18 mouse cellular contexts compared by ENCODE assay signal in genomic region chr2:147205076-147205615, GRCm38 (mm10). TPM values are rescaled to one million over a fixed set of nuclear protein-coding genes. Genes with fewer than 3 reads are reported as not detected.
DNase-seq lines count a peak whose midpoint lies in the region; ATAC-seq and TF ChIP-seq lines count a peak whose summit lies in the region.
"Had no signal": no experiment of that assay in that cellular context is flagged by ENCODE, and none has a peak within 500 bp of the region (broad histone marks: within the 10 kb centered on the region; RNA-seq: fewer than 3 reads in every experiment).

No protein-coding gene starts in this region.

- peaks cover 18% of the 10 kb centered on the region; the same call in 1 of the 2 replicates for H3K27me3 ChIP-seq in forebrain, postnatal 0 days (ENCODE audit: insufficient read depth, low read length)
- H3K27me3 ChIP-seq in forebrain, embryonic 10.5 days (ENCODE audit: poor library complexity, severe bottlenecking) = peaks cover 20% of the 10 kb centered on the region

- H3K27ac ChIP-seq in forebrain, postnatal 0 days (ENCODE audit: low read depth, low read length) = no peak overlapping the region
- H3K27ac ChIP-seq in forebrain, embryonic 10.5 days = no peak overlapping the region
- H3K27ac ChIP-seq in layer of hippocampus, adult 2 months = no peak overlapping the region
- H3K27ac ChIP-seq: lung, embryonic 15.5 days had no signal

- no peak for ATAC-seq in forebrain, postnatal 0 days
- no peak for ATAC-seq in activated CD4-positive, CD25-positive, alpha-beta regulatory T cell, adult 4 months

- H3K4me1 ChIP-seq in forebrain, postnatal 0 days (ENCODE audit: insufficient read depth) = no peaks in the 10 kb centered on the region
- no peaks in the 10 kb centered on the region for H3K4me1 ChIP-seq in forebrain, embryonic 10.5 days
- H3K4me1 ChIP-seq: lung, embryonic 15.5 days; megakaryocyte, embryonic 14.5 days had no signal

- peak; percentile 25 for DNase-seq in forebrain, postnatal 0 days
- DNase-seq in forebrain, embryonic 10.5 days (ENCODE audit: extremely low spot score, low spot score) = no peak
- DNase-seq in layer of hippocampus, adult 2 months (ENCODE audit: low spot score in 2 of 2) = no peak
- DNase-seq in layer of hippocampus, postnatal 10 days (ENCODE audit: low spot score in 2 of 2) = no peak
- peak; percentile 51 for DNase-seq in retina, embryonic 14.5 days (ENCODE audit: low spot score)
- no peak for DNase-seq in retina, postnatal 1 day
- DNase-seq in spleen, postnatal 10 days (ENCODE audit: low spot score in 2 of 2) = no peak
- DNase-seq: adrenal gland, postnatal 25 days; B cell, adult 2 months; cerebellum, adult 9-11 months; kidney, adult 9 months had no signal

- H3K4me3 ChIP-seq in forebrain, postnatal 0 days (ENCODE audit: low read depth, low read length) = no peak overlapping the region
- H3K4me3 ChIP-seq in forebrain, embryonic 10.5 days = no peak overlapping the region
- H3K4me3 ChIP-seq in layer of hippocampus, adult 2 months = no peak overlapping the region
- H3K4me3 ChIP-seq: lung, embryonic 15.5 days; megakaryocyte, embryonic 14.5 days; myocyte had no signal

- H3K4me2 ChIP-seq in forebrain, postnatal 0 days (ENCODE audit: low read depth) = no peak overlapping the region
- H3K4me2 ChIP-seq: lung, embryonic 15.5 days had no signal

- H3K9ac ChIP-seq in forebrain, postnatal 0 days = no peak overlapping the region
- H3K9ac ChIP-seq: lung, embryonic 15.5 days had no signal

- TF ChIP-seq CTCF in forebrain, postnatal 0 days (IDR thresholded peaks at IDR 0.05; ENCODE audit: low read depth) = peak; percentile 60
- TF ChIP-seq CTCF in layer of hippocampus, adult 2 months (conservative IDR thresholded peaks at IDR 0.05) = peak; percentile 80

- 21% methylated on average over 4 of the region's 4 CpGs for WGBS in forebrain, postnatal 0 days
- 41% methylated on average over 4 of the region's 4 CpGs for WGBS in forebrain, embryonic 10.5 days

- no peaks in the 10 kb centered on the region for H3K36me3 ChIP-seq in forebrain, postnatal 0 days (ENCODE audit: insufficient read depth)
- no peaks in the 10 kb centered on the region for H3K36me3 ChIP-seq in forebrain, embryonic 10.5 days (replicated peaks)
- H3K36me3 ChIP-seq: G1E; lung, embryonic 15.5 days had no signal

- no peaks in the 10 kb centered on the region for H3K9me3 ChIP-seq in forebrain, postnatal 0 days (ENCODE audit: low read length)
- no peaks in the 10 kb centered on the region for H3K9me3 ChIP-seq in forebrain, embryonic 10.5 days
- H3K9me3 ChIP-seq: lung, embryonic 15.5 days had no signal

RNA-seq across cellular contexts. Expression of gene Nkx2-2, which starts 11.1 kb away (rescaled TPM):
- 7.1 and 7.9 TPM in 2 replicates for total RNA-seq in forebrain, postnatal 0 days (2014; rRNA removed)
- 3.4 and 6.0 TPM in 2 replicates for polyA plus RNA-seq in forebrain, postnatal 0 days (2015; fragmentation: Nextera tagmentation; extraction: Ambion mirVana)
- polyA plus RNA-seq in forebrain, embryonic 10.5 days (2016; fragmentation: Nextera tagmentation; extraction: Ambion mirVana) = 2.8 and 4.1 TPM in 2 replicates
- 1 to 10 TPM; 4.6 to 7.0 TPM for total RNA-seq in layer of hippocampus, adult 2 months (2021)
- total RNA-seq in layer of hippocampus, postnatal 10 days (2021) = 10 to 100 TPM; 11.7 to 15.4 TPM
- not detected for polyA plus RNA-seq in activated CD4-positive, CD25-positive, alpha-beta regulatory T cell, adult 4 months (2017; shearing (Covaris generic))
- total RNA-seq: adrenal gland, postnatal 25 days; G1E; granulocyte monocyte progenitor cell, adult 5-6 weeks had no signal
- polyA plus RNA-seq: G1E; heart, embryonic 16.5 days; lung, embryonic 15.5 days; myocyte had no signal

Comparison
In these comparisons a context has a peak if more than half of its experiments do, and no peak if none do; other contexts are left out.
1. DNase-seq: peak in forebrain, postnatal 0 days (single experiment) and retina, embryonic 14.5 days (single experiment); none in forebrain, embryonic 10.5 days (single experiment), layer of hippocampus, adult 2 months (0 of 2), layer of hippocampus, postnatal 10 days (0 of 2), retina, postnatal 1 day (single experiment) and spleen, postnatal 10 days (0 of 2).